Comparison of ENCODE assay signal across 18 mouse cellular contexts in genomic region chr5:75980521-75981311, GRCm38 (mm10). TPM values are rescaled to one million over a fixed set of nuclear protein-coding genes. Genes with fewer than 3 reads are reported as not detected.
DNase-seq lines count a peak whose midpoint lies in the region; ATAC-seq and TF ChIP-seq lines count a peak whose summit lies in the region.
"Had no signal": no experiment of that assay in that cellular context is flagged by ENCODE, and none has a peak within 500 bp of the region (broad histone marks: within the 10 kb centered on the region; RNA-seq: fewer than 3 reads in every experiment).

No protein-coding gene starts in this region.

- no peak for ATAC-seq in intestine, postnatal 0 days
- ATAC-seq in intestine, embryonic 15.5 days, result no peak
- no peak for ATAC-seq in forebrain, embryonic 13.5 days
- ATAC-seq: forebrain, postnatal 0 days had no signal

- no peak overlapping the region for H3K4me2 ChIP-seq in intestine, postnatal 0 days (replicated peaks; ENCODE audit: low read depth)
- no peak overlapping the region for H3K4me2 ChIP-seq in intestine, embryonic 15.5 days (replicated peaks)
- H3K4me2 ChIP-seq in forebrain, embryonic 13.5 days, result no peak overlapping the region
- H3K4me2 ChIP-seq: midbrain, embryonic 12.5 days; neural tube, embryonic 12.5 days had no signal

- H3K9ac ChIP-seq in intestine, postnatal 0 days (ENCODE audit: low read depth, low read length), result no peak overlapping the region
- H3K9ac ChIP-seq in intestine, embryonic 15.5 days, result no peak overlapping the region
- H3K9ac ChIP-seq in forebrain, embryonic 13.5 days, result no peak overlapping the region
- H3K9ac ChIP-seq: forebrain, postnatal 0 days; liver, embryonic 14.5 days; midbrain, embryonic 12.5 days; neural tube, embryonic 12.5 days had no signal

- no peaks in the 10 kb centered on the region for H3K9me3 ChIP-seq in intestine, postnatal 0 days (ENCODE audit: control insufficient read depth)
- H3K9me3 ChIP-seq in intestine, embryonic 15.5 days, result no peaks in the 10 kb centered on the region
- H3K9me3 ChIP-seq in forebrain, embryonic 13.5 days (replicated peaks), result no peaks in the 10 kb centered on the region
- H3K9me3 ChIP-seq: midbrain, embryonic 12.5 days; neural tube, embryonic 12.5 days had no signal

- 65% methylated on average over 23 of the region's 23 CpGs for WGBS in intestine, postnatal 0 days
- 62% methylated on average over 23 of the region's 23 CpGs for WGBS in intestine, embryonic 15.5 days
- 77% methylated on average over 23 of the region's 23 CpGs for WGBS in forebrain, embryonic 13.5 days

- H3K4me1 ChIP-seq in intestine, postnatal 0 days (replicated peaks; ENCODE audit: control insufficient read depth, insufficient read depth, low read length), result no peaks in the 10 kb centered on the region
- H3K4me1 ChIP-seq in intestine, embryonic 15.5 days (replicated peaks), result peaks cover 13% of the 10 kb centered on the region
- H3K4me1 ChIP-seq in forebrain, embryonic 13.5 days, result peaks cover 18% of the 10 kb centered on the region

- H3K4me3 ChIP-seq in intestine, postnatal 0 days (ENCODE audit: low read depth, low read length), result no peak overlapping the region
- H3K4me3 ChIP-seq in intestine, embryonic 15.5 days (replicated peaks), result no peak overlapping the region
- H3K4me3 ChIP-seq in forebrain, embryonic 13.5 days, result no peak overlapping the region
- H3K4me3 ChIP-seq: midbrain, embryonic 12.5 days; neural tube, embryonic 12.5 days had no signal

- H3K27ac ChIP-seq in intestine, postnatal 0 days (ENCODE audit: low read depth, low read length), result no peak overlapping the region
- H3K27ac ChIP-seq in intestine, embryonic 15.5 days, result no peak overlapping the region
- no peak overlapping the region for H3K27ac ChIP-seq in forebrain, embryonic 13.5 days
- H3K27ac ChIP-seq: liver, embryonic 14.5 days; midbrain, embryonic 12.5 days; neural tube, embryonic 12.5 days had no signal

- no peaks in the 10 kb centered on the region for H3K36me3 ChIP-seq in intestine, postnatal 0 days (ENCODE audit: control insufficient read depth, insufficient read depth)
- H3K36me3 ChIP-seq in intestine, embryonic 15.5 days, result no peaks in the 10 kb centered on the region
- no peaks in the 10 kb centered on the region for H3K36me3 ChIP-seq in forebrain, embryonic 13.5 days (ENCODE audit: poor library complexity, severe bottlenecking)
- H3K36me3 ChIP-seq: midbrain, embryonic 12.5 days; neural tube, embryonic 12.5 days had no signal

- peak; percentile 12; the same call in 1 of the 2 replicates for TF ChIP-seq CTCF in intestine, postnatal 0 days (IDR thresholded peaks at IDR 0.05; ENCODE audit: low read depth)

- peaks cover 45% of the 10 kb centered on the region for H3K27me3 ChIP-seq in intestine, postnatal 0 days (replicated peaks; ENCODE audit: control insufficient read depth, insufficient read depth, low read length)
- H3K27me3 ChIP-seq in intestine, embryonic 15.5 days (replicated peaks), result peaks cover 29% of the 10 kb centered on the region
- peaks cover 67% of the 10 kb centered on the region for H3K27me3 ChIP-seq in forebrain, embryonic 13.5 days

- DNase-seq in ovary, postnatal 36 days (ENCODE audit: low spot score), result peak; percentile 12
- no peak for DNase-seq in ovary, postnatal 14 days (ENCODE audit: low spot score)
- peak; percentile 56 for DNase-seq in adrenal gland, postnatal 25 days
- peak; percentile 10 to 18 for DNase-seq in natural killer cell, adult 2 months (ENCODE audit: low spot score in 2 of 2)
- no peak for DNase-seq in urinary bladder, postnatal 36 days (ENCODE audit: low spot score in 2 of 2)
- DNase-seq: cerebellum, adult 2 months; forebrain, postnatal 0 days; gastrocnemius, postnatal 25 days; heart, postnatal 10 days; kidney, adult 11 months; right cerebral cortex, postnatal 25 days; thymus, postnatal 36 days had no signal

RNA-seq across cellular contexts. Expression of gene Kdr, which starts 2.5 kb away (rescaled TPM):
- polyA plus RNA-seq in intestine, postnatal 0 days (2015; fragmentation: Nextera tagmentation; extraction: Ambion mirVana), result 10.4 and 11.6 TPM in 2 replicates
- polyA plus RNA-seq in intestine, embryonic 15.5 days (2015; fragmentation: Nextera tagmentation; extraction: Ambion mirVana), result 24.4 and 25.5 TPM in 2 replicates
- total RNA-seq in adrenal gland, postnatal 25 days (2021), result 72.5 and 78.6 TPM in 2 replicates
- 16.9 and 17.3 TPM in 2 replicates for polyA plus RNA-seq in forebrain, embryonic 13.5 days (2015; fragmentation: Nextera tagmentation; extraction: Ambion mirVana)

Comparison
In these comparisons a context has a peak if more than half of its experiments do, and no peak if none do; other contexts are left out.
1. DNase-seq: peak in ovary, postnatal 36 days (single experiment), adrenal gland, postnatal 25 days (single experiment) and natural killer cell, adult 2 months (2 of 2); none in ovary, postnatal 14 days (single experiment) and urinary bladder, postnatal 36 days (0 of 2).